8 mouse cellular contexts compared by ENCODE assay signal in the genomic region with DNA sequence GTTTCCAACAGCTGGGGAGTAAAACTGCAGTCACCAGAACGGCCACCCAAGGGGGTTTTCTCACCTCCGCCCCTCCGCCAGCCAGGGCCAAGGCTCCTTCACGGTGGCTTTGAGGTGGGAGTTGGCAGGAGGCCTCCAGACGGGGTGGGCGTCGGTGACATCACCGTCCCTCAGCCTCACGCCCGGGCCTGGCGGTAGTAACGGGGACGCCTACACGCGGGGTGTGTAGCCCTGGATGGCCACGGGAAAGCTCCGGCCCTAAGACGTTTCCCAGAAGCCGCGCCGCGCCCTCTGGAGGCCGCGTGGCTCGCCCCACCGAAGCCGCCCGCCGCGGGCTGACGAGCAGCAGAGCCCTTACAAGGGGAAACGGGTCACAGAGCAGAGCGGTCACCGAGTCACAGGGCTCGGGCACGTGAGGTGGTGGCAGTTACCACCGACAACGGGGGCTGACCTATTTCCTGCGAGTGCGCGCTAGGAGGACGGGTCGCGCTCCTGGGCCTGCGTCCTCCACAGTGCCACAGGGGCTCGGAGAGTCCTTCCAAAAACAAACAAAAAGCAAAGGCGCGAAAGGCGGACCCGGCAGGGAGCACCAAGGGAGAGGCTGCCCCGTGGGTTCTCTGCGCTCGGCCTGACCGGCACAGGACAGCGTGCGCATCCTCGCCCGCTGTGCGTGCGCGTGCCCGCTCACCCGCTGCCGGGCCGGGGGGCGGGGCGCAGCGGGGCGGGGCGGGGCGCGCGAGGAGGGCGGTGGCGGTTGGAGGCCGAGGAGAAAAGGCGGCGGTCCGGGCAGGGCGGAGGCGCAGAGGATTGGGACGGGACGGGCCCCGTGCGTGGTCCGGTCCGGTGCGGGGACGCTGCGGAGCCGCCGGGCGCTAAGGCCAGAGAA. TPM values are rescaled to one million over a fixed set of nuclear protein-coding genes. Genes with fewer than 3 reads are reported as not detected.
A peak's percentile ranks its signal among the peaks of the same experiment; 100 is the strongest.
DNase-seq lines count a peak whose midpoint lies in the region; TF ChIP-seq lines count a peak whose summit lies in the region.

A gene (plus strand): TSS at position 753 of the 886 bp plus-strand sequence.

- no peak for TF ChIP-seq CTCF in cortical plate, adult 2 months (IDR thresholded peaks at IDR 0.05; ENCODE audit: extremely low read depth, insufficient read depth, low read length)
- TF ChIP-seq CTCF in left cerebral cortex, adult 2 months (IDR thresholded peaks at IDR 0.05), result peak; percentile 69

- intact Hi-C loops in left cerebral cortex, adult 2 months (cut with DNase I), result loop anchor here (1.0 to 5.0 kb wide), 3 partner anchors 62 to 131 kb away; a partner anchor contains a TSS

- H3K4me3 ChIP-seq in cortical plate, adult 2 months (ENCODE audit: insufficient read depth, low read length), result peak within 1 kb of the TSS; percentile 97
- peak within 1 kb of the TSS; percentile 86 for H3K4me3 ChIP-seq in left cerebral cortex, adult 2 months
- peak within 1 kb of the TSS; percentile 80 for H3K4me3 ChIP-seq in macrophage (ENCODE audit: inconsistent target)

- H3K79me2 ChIP-seq in macrophage (ENCODE audit: inconsistent target), result peaks cover 43% of the 10 kb centered on the region

- peak within 1 kb of the TSS; percentile 100 for H3K27ac ChIP-seq in cortical plate, adult 2 months (ENCODE audit: insufficient read depth, low read length)
- H3K27ac ChIP-seq in left cerebral cortex, adult 2 months, result peak within 1 kb of the TSS; percentile 100
- H3K27ac ChIP-seq in macrophage, result peak within 1 kb of the TSS; percentile 79

- peak; percentile 84 for DNase-seq in adipocyte (ENCODE audit: low spot score)
- peak; percentile 90 to 93 for DNase-seq in gastrocnemius, adult 8-10 months (ENCODE audit: low spot score in 2 of 2)
- DNase-seq in hindlimb bud, embryonic 11.5 days (ENCODE audit: extremely low spot score, low read depth, low spot score), result peak; percentile 31
- DNase-seq in left cerebral cortex, adult 2 months (ENCODE audit: extremely low spot score in 1 of 2, low spot score in 2 of 2), result peak; percentile 89
- peak; percentile 79 for DNase-seq in retina, postnatal 7 days (ENCODE audit: low read depth, low spot score)
- peak; percentile 86 to 92 for DNase-seq in urinary bladder, adult 18-20 months (ENCODE audit: low spot score in 2 of 2)

- no peaks in the 10 kb centered on the region for H3K36me3 ChIP-seq in macrophage (ENCODE audit: inconsistent target)

- 1% methylated on average over 73 of the region's 93 CpGs for WGBS in macrophage (ENCODE audit: missing documents)

- peak; percentile 96 for TF ChIP-seq POLR2A in cortical plate, adult 2 months (IDR thresholded peaks at IDR 0.05; ENCODE audit: extremely low read depth, insufficient read depth, low read length)

- peaks cover 1% of the 10 kb centered on the region; the same call in 1 of the 2 replicates for H3K4me1 ChIP-seq in cortical plate, adult 2 months (ENCODE audit: control insufficient read depth, insufficient read depth, low read length)

RNA-seq across cellular contexts. Expression of the gene that starts here (rescaled TPM):
- polyA plus RNA-seq in cortical plate, adult 2 months (2012; rRNA removed), result 3.6 and 3.9 TPM in 2 replicates
- 10 to 100 TPM; 13.6 to 19.0 (median 17.1) TPM for total RNA-seq in gastrocnemius, adult 8-10 months (2022)
- total RNA-seq in left cerebral cortex, adult 2 months (2021), result 10 to 100 TPM; 10.1 to 11.9 TPM
- total RNA-seq in macrophage (2018; cell fraction: chromatin; rRNA removed), result 10 to 100 TPM; 18.4 to 81.5 (median 32.8) TPM
- 10 to 100 TPM in 15 of 26 experiments, 1 to 10 TPM in 11; 5.4 to 29.9 (median 11.5) TPM for total RNA-seq in macrophage (2018; cell fraction: cytosol; rRNA removed)
- total RNA-seq in macrophage (2018; cell fraction: nucleus; rRNA removed), result 10 to 100 TPM; 16.2 to 74.4 (median 33.9) TPM
- polyA plus RNA-seq in macrophage (2018), result 6.9 to 7.7 TPM (median 7.1 TPM) in 3 replicates

Comparison
In these comparisons a context has a peak if more than half of its experiments do, and no peak if none do; other contexts are left out.
1. Peak in every context shown above with its lines: DNase-seq, H3K4me3 ChIP-seq and H3K27ac ChIP-seq.
2. DNase-seq: peak in every context shown above with its lines; median percentile 92 in gastrocnemius, adult 8-10 months; 89 in left cerebral cortex, adult 2 months; 89 in urinary bladder, adult 18-20 months; 84 in adipocyte; 79 in retina, postnatal 7 days; 31 in hindlimb bud, embryonic 11.5 days.